Mouse (Mus musculus) lung, adult 2 months (tissue): ENCODE results near the gene Gm2174.

Experiments
- CTCF ChIP-seq: fragments of 200-500 bp; IDR thresholded peaks from 2 replicates; pipeline ENCODE4 v1.5.1; 2011; ENCODE audit warnings: mild to moderate bottlenecking, low read length, control low read depth; ENCODE audit not compliant: insufficient read depth
- POLR2A ChIP-seq: fragments of 200-500 bp; IDR thresholded peaks from 2 replicates; pipeline ENCODE4 v1.6.1; 2011; ENCODE audit warnings: low read depth, mild to moderate bottlenecking, control low read depth, low read length, borderline replicate concordance; ENCODE audit errors: extremely low read depth

- TF ChIP-seq POLR2A = no peak
- TF ChIP-seq CTCF = no peak
Observed at GRCm38 (mm10) chrX:56417541-56417940, 30.2 kb upstream of the Gm2174 start.
